Mouse (Mus musculus): Measurements from ENCODE around the gene Tnfaip3. TPM values are rescaled to one million over a fixed set of nuclear protein-coding genes. Genes with fewer than 3 reads are reported as not detected.

Tnfaip3 gene
- polyA plus RNA-seq, 1 experiment from 2014 or later: 1.6 TPM

- ATAC-seq (ENCODE audit: insufficient read depth) (no peak), DNase-seq (no peak)
- no peak overlapping the region for H3K27ac ChIP-seq (ENCODE audit: low read depth)
- no peak overlapping the region for H3K9ac ChIP-seq
- no peaks in the 10 kb centered on the region for H3K27me3 ChIP-seq (ENCODE audit: insufficient read depth, low read length)
- no peaks in the 10 kb centered on the region for H3K4me1 ChIP-seq (ENCODE audit: insufficient read depth)
- H3K4me3 ChIP-seq (ENCODE audit: low read depth, low read length): no peak overlapping the region
- no peaks in the 10 kb centered on the region for H3K36me3 ChIP-seq (ENCODE audit: insufficient read depth)
- 61% methylated on average over 7 of the region's 7 CpGs for whole genome bisulfite sequencing
- H3K9me3 ChIP-seq (ENCODE audit: low read depth, low read length): no peaks in the 10 kb centered on the region
- no peak overlapping the region for H3K4me2 ChIP-seq
- no peak for TF ChIP-seq CTCF (IDR thresholded peaks at IDR 0.05; ENCODE audit: low read depth)
Observed at GRCm38 (mm10) chr10:18964856-18965255, 50.6 kb downstream of the Tnfaip3 start.

DNA sequence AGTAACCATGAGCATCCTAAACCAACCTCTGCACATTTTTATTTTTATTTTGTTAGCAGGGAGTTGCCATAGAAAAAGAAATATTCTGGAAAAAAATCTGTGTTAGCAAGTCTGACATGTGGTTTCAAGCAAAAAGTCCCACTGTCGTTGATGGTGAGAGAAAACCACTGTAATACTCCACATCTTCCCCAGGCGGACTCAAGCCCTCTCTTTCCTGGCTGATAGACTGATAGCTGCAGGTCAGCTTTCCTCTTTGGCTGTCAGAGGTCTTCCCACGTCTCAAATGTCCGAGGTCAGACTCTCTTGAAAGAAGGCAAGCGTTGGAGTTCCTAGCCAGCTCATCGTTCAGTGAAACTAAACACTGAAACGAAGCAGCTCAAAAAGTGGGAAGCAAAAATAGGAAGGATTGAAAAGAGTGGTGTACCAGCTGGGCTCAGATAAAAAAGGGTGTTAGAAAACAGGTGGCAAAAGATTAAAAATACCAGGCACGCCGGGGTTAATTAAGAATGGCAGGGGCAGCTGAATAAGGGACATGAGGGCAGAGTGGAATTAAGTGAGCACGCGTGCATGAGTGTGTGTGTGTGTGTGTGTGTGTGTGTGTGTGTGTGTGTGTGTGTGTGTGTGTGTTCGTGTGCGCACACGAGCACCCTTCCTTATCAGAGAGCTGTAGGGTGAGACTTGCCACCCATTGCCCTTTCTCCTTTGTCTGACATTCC lies 55.5 kb downstream of the Tnfaip3 start:
- no peak overlapping the region for H3K27ac ChIP-seq (ENCODE audit: low read depth)

GRCm38 (mm10) chr10:18953706-18954071 lies 61.8 kb downstream of the Tnfaip3 start:
- H3K36me3 ChIP-seq (ENCODE audit: insufficient read depth): no peaks in the 10 kb centered on the region
- no peaks in the 10 kb centered on the region for H3K9me3 ChIP-seq (ENCODE audit: low read depth, low read length)
- WGBS: 16% methylated on average over 1 of the region's 1 CpGs
- no peak overlapping the region for H3K4me2 ChIP-seq
- H3K4me1 ChIP-seq (ENCODE audit: insufficient read depth): no peaks in the 10 kb centered on the region
- H3K9ac ChIP-seq: no peak overlapping the region
- no peaks in the 10 kb centered on the region for H3K27me3 ChIP-seq (ENCODE audit: insufficient read depth, low read length)
- TF ChIP-seq CTCF (IDR thresholded peaks at IDR 0.05; ENCODE audit: low read depth): peak; percentile 62
- DNase-seq (peak; percentile 61), ATAC-seq (ENCODE audit: insufficient read depth) (no peak)
- H3K4me3 ChIP-seq (ENCODE audit: low read depth, low read length): no peak overlapping the region
- no peak overlapping the region for H3K27ac ChIP-seq (ENCODE audit: low read depth)

More for the DNA sequence above, 55.5 kb downstream of the Tnfaip3 start:
- Histone ChIP-seq H3K27me3 (ENCODE audit: insufficient read depth, low read length) (no peaks in the 10 kb centered on the region), H3K4me2 (no peak overlapping the region), H3K4me1 (ENCODE audit: insufficient read depth) (no peaks in the 10 kb centered on the region), H3K9me3 (ENCODE audit: low read depth, low read length) (no peaks in the 10 kb centered on the region), H3K36me3 (ENCODE audit: insufficient read depth) (no peaks in the 10 kb centered on the region), H3K9ac (no peak overlapping the region), H3K4me3 (ENCODE audit: low read depth, low read length) (no peak overlapping the region)
- no peak for TF ChIP-seq CTCF (IDR thresholded peaks at IDR 0.05; ENCODE audit: low read depth)
- 50% methylated on average over 14 of the region's 14 CpGs for WGBS
- no peak for ATAC-seq (ENCODE audit: insufficient read depth)
- DNase-seq: no peak

DNA sequence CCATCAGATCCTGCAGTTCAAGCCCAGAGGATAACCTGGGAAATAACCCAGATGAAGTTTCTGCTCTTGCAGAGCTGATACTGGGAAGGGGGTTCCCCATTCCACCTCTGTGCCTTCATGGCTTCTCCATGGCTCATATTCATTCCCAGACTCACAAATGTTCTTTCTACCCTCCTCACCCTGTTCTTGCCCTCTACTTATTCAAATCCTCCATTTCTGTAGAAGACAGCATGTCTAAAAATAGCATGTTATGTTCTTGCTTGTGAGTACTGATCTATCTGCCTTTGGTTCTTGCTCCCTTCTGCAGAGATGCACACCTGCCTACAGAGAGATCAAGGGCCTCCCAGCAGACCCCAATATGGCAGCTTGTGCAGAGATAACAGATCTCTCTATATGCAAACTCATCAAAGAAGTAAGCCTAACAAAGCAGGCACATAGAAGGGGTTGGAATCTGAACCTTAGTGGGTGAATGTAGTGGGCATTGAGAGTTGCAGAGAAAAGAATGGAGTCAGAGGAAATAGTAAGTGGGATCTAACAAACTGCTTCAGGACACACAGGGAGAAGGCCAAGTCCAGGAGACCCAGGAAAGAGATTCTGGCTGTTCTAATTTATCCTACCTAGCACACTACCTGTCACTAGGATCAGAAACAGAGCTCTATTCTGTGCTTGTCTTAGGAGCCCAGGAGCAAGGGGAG lies 62.3 kb downstream of the Tnfaip3 start:
- H3K36me3 ChIP-seq (ENCODE audit: insufficient read depth): no peaks in the 10 kb centered on the region
- no peaks in the 10 kb centered on the region for H3K27me3 ChIP-seq (ENCODE audit: insufficient read depth, low read length)
- no peaks in the 10 kb centered on the region for H3K4me1 ChIP-seq (ENCODE audit: insufficient read depth)
- TF ChIP-seq CTCF (IDR thresholded peaks at IDR 0.05; ENCODE audit: low read depth): no peak
- H3K27ac ChIP-seq (ENCODE audit: low read depth): no peak overlapping the region
- H3K4me2 ChIP-seq: no peak overlapping the region
- DNase-seq: no peak
- no peak overlapping the region for H3K9ac ChIP-seq
- no peak overlapping the region for H3K4me3 ChIP-seq (ENCODE audit: low read depth, low read length)
- ATAC-seq (ENCODE audit: insufficient read depth): no peak
- no peaks in the 10 kb centered on the region for H3K9me3 ChIP-seq (ENCODE audit: low read depth, low read length)

Other genes with a start within 250 kb of the Tnfaip3 start
- gene Gm4922, start 228.9 kb downstream of the Tnfaip3 start, polyA plus RNA-seq (2014; fragmentation: Nextera tagmentation; extraction: Ambion mirVana): not detected in 2 replicates
- gene Perp, start 170.6 kb downstream of the Tnfaip3 start, polyA plus RNA-seq (2014; fragmentation: Nextera tagmentation; extraction: Ambion mirVana): 15.0 and 21.2 TPM in 2 replicates

Measured in lung, embryonic 14.5 days (tissue).